Mouse (Mus musculus): ENCODE measurements around the gene Gpr176. TPM values are rescaled to one million over a fixed set of nuclear protein-coding genes. Genes with fewer than 3 reads are reported as not detected.

Gene Gpr176
- polyA plus RNA-seq, 1 experiment from 2014 or later, result 0.34 TPM

- H3K4me1 ChIP-seq, result no peaks in the 10 kb centered on the region
- no peaks in the 10 kb centered on the region for H3K9me3 ChIP-seq
- no peaks in the 10 kb centered on the region for H3K36me3 ChIP-seq
- H3K27ac ChIP-seq, result no peak overlapping the region
- H3K27me3 ChIP-seq, result no peaks in the 10 kb centered on the region
- no peak overlapping the region for H3K4me2 ChIP-seq
- ATAC-seq (ENCODE audit: insufficient number of reproducible peaks, insufficient read depth, low FRiP score, low TSS enrichment, low read depth), result no peak
- WGBS, result 41% methylated on average over 5 of the region's 5 CpGs
- H3K9ac ChIP-seq, result no peak overlapping the region
- no peak overlapping the region for H3K4me3 ChIP-seq
Measured at GRCm38 (mm10) chr2:118319176-118319575, 54.0 kb downstream of the Gpr176 start.

GRCm38 (mm10) chr2:118316939-118317338, 56.3 kb downstream of the Gpr176 start:
- 78% methylated on average over 2 of the region's 2 CpGs for WGBS
- Histone ChIP-seq H3K4me3 (no peak overlapping the region), H3K9me3 (no peaks in the 10 kb centered on the region), H3K4me1 (no peaks in the 10 kb centered on the region), H3K27ac (no peak overlapping the region), H3K9ac (no peak overlapping the region), H3K27me3 (no peaks in the 10 kb centered on the region), H3K36me3 (no peaks in the 10 kb centered on the region), H3K4me2 (no peak overlapping the region)
- ATAC-seq (ENCODE audit: insufficient number of reproducible peaks, insufficient read depth, low FRiP score, low TSS enrichment, low read depth), result no peak

- no peak overlapping the region for H3K27ac ChIP-seq
- no peak overlapping the region for H3K9ac ChIP-seq
- ATAC-seq (ENCODE audit: insufficient number of reproducible peaks, insufficient read depth, low FRiP score, low TSS enrichment, low read depth), result no peak
- no peaks in the 10 kb centered on the region for H3K9me3 ChIP-seq
- H3K4me2 ChIP-seq, result no peak overlapping the region
- H3K4me3 ChIP-seq, result no peak overlapping the region
- H3K4me1 ChIP-seq, result no peaks in the 10 kb centered on the region
- 82% methylated on average over 12 of the region's 12 CpGs for WGBS
- H3K27me3 ChIP-seq, result no peaks in the 10 kb centered on the region
- H3K36me3 ChIP-seq, result no peaks in the 10 kb centered on the region
Measured at GRCm38 (mm10) chr2:118315656-118316402, 57.4 kb downstream of the Gpr176 start.

GRCm38 (mm10) chr2:118307561-118307960, 65.7 kb downstream of the Gpr176 start:
- no peak overlapping the region for H3K4me2 ChIP-seq
- H3K9ac ChIP-seq, result no peak overlapping the region
- no peaks in the 10 kb centered on the region for H3K27me3 ChIP-seq
- no peaks in the 10 kb centered on the region for H3K4me1 ChIP-seq
- no peaks in the 10 kb centered on the region for H3K36me3 ChIP-seq
- 63% methylated on average over 8 of the region's 8 CpGs for WGBS
- ATAC-seq (ENCODE audit: insufficient number of reproducible peaks, insufficient read depth, low FRiP score, low TSS enrichment, low read depth), result no peak
- H3K4me3 ChIP-seq, result no peak overlapping the region
- H3K9me3 ChIP-seq, result no peaks in the 10 kb centered on the region
- no peak overlapping the region for H3K27ac ChIP-seq

GRCm38 (mm10) chr2:118306966-118307365, 66.3 kb downstream of the Gpr176 start:
- WGBS, result 76% methylated on average over 2 of the region's 2 CpGs
- ATAC-seq (ENCODE audit: insufficient number of reproducible peaks, insufficient read depth, low FRiP score, low TSS enrichment, low read depth), result no peak
- H3K9me3 ChIP-seq, result no peaks in the 10 kb centered on the region
- no peaks in the 10 kb centered on the region for H3K36me3 ChIP-seq
- H3K4me3 ChIP-seq, result no peak overlapping the region
- no peaks in the 10 kb centered on the region for H3K4me1 ChIP-seq
- H3K9ac ChIP-seq, result no peak overlapping the region
- no peaks in the 10 kb centered on the region for H3K27me3 ChIP-seq
- H3K27ac ChIP-seq, result no peak overlapping the region
- H3K4me2 ChIP-seq, result no peak overlapping the region

- Histone ChIP-seq H3K36me3 (no peaks in the 10 kb centered on the region), H3K4me2 (no peak overlapping the region), H3K9ac (no peak overlapping the region), H3K4me1 (no peaks in the 10 kb centered on the region), H3K9me3 (no peaks in the 10 kb centered on the region), H3K27ac (no peak overlapping the region), H3K27me3 (no peaks in the 10 kb centered on the region), H3K4me3 (no peak overlapping the region)
- ATAC-seq (ENCODE audit: insufficient number of reproducible peaks, insufficient read depth, low FRiP score, low TSS enrichment, low read depth), result no peak
- 59% methylated on average over 3 of the region's 3 CpGs for WGBS
Measured at GRCm38 (mm10) chr2:118306522-118306895, 66.7 kb downstream of the Gpr176 start.

- Histone ChIP-seq H3K9ac (no peak overlapping the region), H3K4me1 (no peaks in the 10 kb centered on the region), H3K27me3 (no peaks in the 10 kb centered on the region), H3K9me3 (no peaks in the 10 kb centered on the region), H3K4me2 (no peak overlapping the region), H3K4me3 (no peak overlapping the region), H3K27ac (no peak overlapping the region), H3K36me3 (no peaks in the 10 kb centered on the region)
- 83% methylated on average over 7 of the region's 7 CpGs for WGBS
- no peak for ATAC-seq (ENCODE audit: insufficient number of reproducible peaks, insufficient read depth, low FRiP score, low TSS enrichment, low read depth)
Measured at GRCm38 (mm10) chr2:118305827-118306521, 67.2 kb downstream of the Gpr176 start.

- H3K4me3 ChIP-seq, result no peak overlapping the region
- no peaks in the 10 kb centered on the region for H3K9me3 ChIP-seq
- H3K4me2 ChIP-seq, result no peak overlapping the region
- whole genome bisulfite sequencing, result 88% methylated on average over 4 of the region's 4 CpGs
- no peak for ATAC-seq (ENCODE audit: insufficient number of reproducible peaks, insufficient read depth, low FRiP score, low TSS enrichment, low read depth)
- H3K27me3 ChIP-seq, result no peaks in the 10 kb centered on the region
- H3K36me3 ChIP-seq, result no peaks in the 10 kb centered on the region
- H3K27ac ChIP-seq, result no peak overlapping the region
- no peak overlapping the region for H3K9ac ChIP-seq
- no peaks in the 10 kb centered on the region for H3K4me1 ChIP-seq
Measured at GRCm38 (mm10) chr2:118303456-118303855, 69.8 kb downstream of the Gpr176 start.

GRCm38 (mm10) chr2:118301656-118302055, 71.6 kb downstream of the Gpr176 start:
- no peaks in the 10 kb centered on the region for H3K27me3 ChIP-seq
- H3K4me1 ChIP-seq, result no peaks in the 10 kb centered on the region
- no peak for ATAC-seq (ENCODE audit: insufficient number of reproducible peaks, insufficient read depth, low FRiP score, low TSS enrichment, low read depth)
- WGBS, result 74% methylated on average over 2 of the region's 2 CpGs
- H3K4me3 ChIP-seq, result no peak overlapping the region
- no peak overlapping the region for H3K27ac ChIP-seq
- no peak overlapping the region for H3K9ac ChIP-seq
- no peaks in the 10 kb centered on the region for H3K36me3 ChIP-seq
- no peaks in the 10 kb centered on the region for H3K9me3 ChIP-seq
- H3K4me2 ChIP-seq, result no peak overlapping the region

GRCm38 (mm10) chr2:118301041-118301545, 72.1 kb downstream of the Gpr176 start:
- Histone ChIP-seq H3K9ac (no peak overlapping the region), H3K4me3 (no peak overlapping the region), H3K4me1 (no peaks in the 10 kb centered on the region), H3K9me3 (no peaks in the 10 kb centered on the region), H3K4me2 (no peak overlapping the region), H3K27me3 (no peaks in the 10 kb centered on the region), H3K27ac (no peak overlapping the region), H3K36me3 (no peaks in the 10 kb centered on the region)
- no peak for ATAC-seq (ENCODE audit: insufficient number of reproducible peaks, insufficient read depth, low FRiP score, low TSS enrichment, low read depth)
- WGBS, result 87% methylated on average over 8 of the region's 8 CpGs

- no peaks in the 10 kb centered on the region for H3K27me3 ChIP-seq
- no peaks in the 10 kb centered on the region for H3K36me3 ChIP-seq
- no peaks in the 10 kb centered on the region for H3K9me3 ChIP-seq
- no peaks in the 10 kb centered on the region for H3K4me1 ChIP-seq
- H3K27ac ChIP-seq, result no peak overlapping the region
- ATAC-seq (ENCODE audit: insufficient number of reproducible peaks, insufficient read depth, low FRiP score, low TSS enrichment, low read depth), result no peak
- no peak overlapping the region for H3K9ac ChIP-seq
- 83% methylated on average over 2 of the region's 2 CpGs for WGBS
- H3K4me3 ChIP-seq, result no peak overlapping the region
- no peak overlapping the region for H3K4me2 ChIP-seq
Measured at GRCm38 (mm10) chr2:118299981-118300380, 73.2 kb downstream of the Gpr176 start.

GRCm38 (mm10) chr2:118298601-118299000, 74.6 kb downstream of the Gpr176 start:
- Histone ChIP-seq H3K4me3 (no peak overlapping the region), H3K4me1 (no peaks in the 10 kb centered on the region), H3K36me3 (no peaks in the 10 kb centered on the region), H3K27ac (no peak overlapping the region), H3K9ac (no peak overlapping the region), H3K4me2 (no peak overlapping the region), H3K27me3 (no peaks in the 10 kb centered on the region), H3K9me3 (no peaks in the 10 kb centered on the region)
- ATAC-seq (ENCODE audit: insufficient number of reproducible peaks, insufficient read depth, low FRiP score, low TSS enrichment, low read depth), result no peak
- 82% methylated on average over 4 of the region's 4 CpGs for WGBS
